Mouse (Mus musculus): Measurements from ENCODE around the gene Arhgap33.
A peak's percentile ranks its signal among the peaks of the same experiment; 100 is the strongest.
"Not testable (repeated sequence)": the region's sequence is repeated elsewhere in the genome, so short reads cannot be mapped to it uniquely, and the experiment has no call there.

Gene Arhgap33

GRCm38 (mm10) chr7:30493401-30493931 is 41.4 kb downstream of the Arhgap33 start, which contains the start of gene Prodh2:
Gene Prodh2 (plus strand): TSS chr7:30493622.
- DNase-seq (ENCODE audit: low spot score) = no peak

- peak; percentile 63 for DNase-seq (ENCODE audit: low spot score)
Measured at GRCm38 (mm10) chr7:30492765-30493164, 42.1 kb downstream of the Arhgap33 start.

GRCm38 (mm10) chr7:30490957-30491307 is 43.9 kb downstream of the Arhgap33 start:
- no peak for DNase-seq (ENCODE audit: low spot score)

- DNase-seq (ENCODE audit: low spot score) = no peak
Measured at GRCm38 (mm10) chr7:30490251-30490956, 44.5 kb downstream of the Arhgap33 start.

GRCm38 (mm10) chr7:30484250-30484649 is 50.6 kb downstream of the Arhgap33 start:
- no peak for DNase-seq (ENCODE audit: low spot score)

GRCm38 (mm10) chr7:30477415-30478381 is 57.2 kb downstream of the Arhgap33 start:
- DNase-seq (ENCODE audit: low spot score) = peak; percentile 26

- not testable (repeated sequence) for DNase-seq (ENCODE audit: low spot score)
Measured at GRCm38 (mm10) chr7:30476136-30476535, 58.7 kb downstream of the Arhgap33 start.

GRCm38 (mm10) chr7:30474999-30475398 is 59.9 kb downstream of the Arhgap33 start:
- DNase-seq (ENCODE audit: low spot score) = no peak

GRCm38 (mm10) chr7:30472411-30472810 is 62.4 kb downstream of the Arhgap33 start:
- no peak for DNase-seq (ENCODE audit: low spot score)

Measured in ovary, postnatal 36 days (tissue).